Mouse (Mus musculus) adrenal gland, postnatal 25 days (tissue): Measurements from ENCODE around the gene Ipo13. TPM values are rescaled to one million over a fixed set of nuclear protein-coding genes. Genes with fewer than 3 reads are reported as not detected.
A peak's percentile ranks its signal among the peaks of the same experiment; 100 is the strongest.

Experiments used
- DNase-seq: peaks from one replicate; pipeline ENCODE4 v3.0.0; 2021; ENCODE audit warnings: mixed read lengths
- total RNA-seq: library from RNA; stranded (reverse); gene quantifications from 2 replicates; pipeline ENCODE4 v1.2.3, GENCODE M21; 2021

Ipo13 gene
- total RNA-seq, 1 experiment from 2014 or later, result 41.5 TPM

DNA sequence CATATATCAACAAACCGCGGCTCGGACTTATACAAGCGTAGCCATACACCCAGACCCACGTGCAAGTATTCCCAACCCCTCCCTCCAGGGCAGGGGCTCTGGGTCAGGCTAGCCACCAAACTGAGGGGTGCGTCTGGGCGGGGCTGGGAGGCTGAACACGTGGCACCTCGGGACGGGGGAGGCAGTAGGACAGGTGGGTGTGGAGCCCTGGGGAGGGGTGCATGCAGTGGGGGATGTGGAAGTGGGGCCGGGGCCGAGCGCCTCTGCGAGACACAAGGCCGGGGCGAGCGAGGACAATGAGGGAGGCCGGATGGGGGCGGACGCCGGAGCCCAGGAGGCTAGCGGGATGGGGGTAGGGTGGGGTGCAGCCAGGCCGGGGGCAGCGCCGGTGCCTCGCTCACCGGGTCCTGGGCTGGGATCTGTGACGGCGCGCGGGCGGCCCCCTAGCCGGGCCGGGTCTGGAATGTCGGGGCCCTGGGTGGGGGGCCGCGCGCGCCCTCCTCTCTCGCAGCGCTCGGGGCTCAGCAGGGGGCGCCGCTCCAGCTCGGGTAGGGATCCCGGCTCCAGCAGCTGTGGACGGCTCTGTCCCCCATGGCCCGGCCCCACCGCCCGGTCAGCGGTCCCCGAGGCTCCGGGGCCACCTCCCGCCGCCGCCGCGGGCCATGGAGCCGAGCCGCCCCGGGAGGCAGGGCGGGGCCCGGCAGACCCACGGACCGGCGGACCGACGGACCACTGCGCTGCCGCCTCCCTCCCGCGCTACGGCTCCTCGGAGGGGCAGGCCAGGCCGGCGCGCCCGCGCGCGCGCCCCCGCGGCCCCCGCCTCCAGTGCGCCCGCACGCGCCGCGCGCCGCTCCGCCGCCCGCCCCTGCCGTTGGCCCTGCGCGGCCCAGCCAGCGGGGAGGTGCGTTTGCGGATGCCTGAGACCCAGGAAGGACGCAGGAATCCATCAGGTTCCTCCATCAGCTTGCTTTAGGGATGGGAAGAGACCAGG is 31.8 kb downstream of the Ipo13 start, which contains the start of gene B4galt2:
TSS of gene B4galt2 (minus strand) at position 787 of the 991 bp plus-strand sequence.
- peak; percentile 70 for DNase-seq

- no peak for DNase-seq
Observed at GRCm38 (mm10) chr4:117878703-117879102, 36.1 kb downstream of the Ipo13 start.

GRCm38 (mm10) chr4:117878301-117878700 is 36.5 kb downstream of the Ipo13 start:
- DNase-seq, result no peak

- DNase-seq, result no peak
Observed at GRCm38 (mm10) chr4:117873615-117874014, 41.2 kb downstream of the Ipo13 start.

DNA sequence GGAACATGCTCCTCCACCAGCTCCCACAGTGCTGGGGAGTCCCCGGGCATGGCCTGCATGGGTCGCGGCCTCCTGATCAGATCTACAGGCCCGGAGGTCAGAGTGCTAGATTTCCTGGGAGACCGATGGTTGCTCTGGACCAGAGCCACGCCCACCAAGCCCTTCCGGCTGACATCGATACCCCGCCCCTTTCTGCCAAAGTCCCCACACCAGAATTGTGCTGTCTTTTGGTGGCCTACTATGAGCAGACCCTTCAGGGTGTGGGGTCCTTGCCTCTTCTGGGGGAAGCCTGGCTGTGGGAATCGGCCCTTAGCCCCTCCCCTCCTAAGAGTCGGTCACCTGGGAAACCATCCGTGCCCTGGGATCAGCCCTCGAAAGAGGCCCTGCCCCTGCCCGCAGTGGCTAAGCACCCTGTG is 42.3 kb downstream of the Ipo13 start, which contains the start of gene Ccdc24:
TSS of gene Ccdc24 (minus strand) at position 87 of the 416 bp plus-strand sequence.
- DNase-seq, result peak; percentile 18

- no peak for DNase-seq
Observed at GRCm38 (mm10) chr4:117871787-117872186, 43.0 kb downstream of the Ipo13 start.

DNA sequence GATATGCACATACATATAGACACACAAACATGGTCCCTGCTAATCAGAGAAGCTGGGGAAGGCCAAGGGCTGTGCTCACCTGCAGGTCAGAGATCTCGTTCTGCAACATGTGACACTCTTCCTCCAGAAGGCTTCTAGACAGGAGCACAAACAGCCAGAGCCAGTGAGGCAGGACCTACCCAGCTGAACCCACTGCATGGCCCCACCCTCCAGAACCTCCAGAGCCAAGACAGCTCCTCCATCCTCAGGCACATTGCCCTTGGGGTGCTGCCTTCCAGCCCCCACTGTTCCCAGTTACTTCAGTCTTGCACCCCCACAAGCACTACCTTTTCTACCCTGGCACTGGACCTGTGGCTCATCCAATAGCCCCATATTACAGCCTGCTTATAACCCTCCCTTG is 44.4 kb downstream of the Ipo13 start:
- DNase-seq, result no peak

GRCm38 (mm10) chr4:117869317-117869716 is 45.5 kb downstream of the Ipo13 start:
- no peak for DNase-seq

DNA sequence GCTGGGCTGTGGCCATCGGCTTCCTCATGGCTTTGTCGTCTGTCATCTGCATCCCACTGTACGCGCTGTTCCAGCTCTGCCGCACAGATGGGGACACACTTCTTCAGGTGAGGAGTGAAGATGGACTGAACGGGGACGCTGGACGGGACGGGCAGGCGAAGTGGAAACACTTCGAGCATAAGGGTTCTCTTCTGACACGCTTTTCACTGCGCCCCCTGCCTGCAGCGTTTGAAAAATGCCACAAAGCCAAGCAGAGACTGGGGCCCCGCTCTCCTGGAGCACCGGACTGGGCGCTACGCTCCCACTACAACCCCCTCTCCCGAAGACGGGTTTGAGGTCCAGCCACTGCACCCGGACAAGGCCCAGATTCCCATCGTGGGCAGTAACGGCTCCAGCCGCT is 47.0 kb downstream of the Ipo13 start:
- DNase-seq, result peak; percentile 68

DNA sequence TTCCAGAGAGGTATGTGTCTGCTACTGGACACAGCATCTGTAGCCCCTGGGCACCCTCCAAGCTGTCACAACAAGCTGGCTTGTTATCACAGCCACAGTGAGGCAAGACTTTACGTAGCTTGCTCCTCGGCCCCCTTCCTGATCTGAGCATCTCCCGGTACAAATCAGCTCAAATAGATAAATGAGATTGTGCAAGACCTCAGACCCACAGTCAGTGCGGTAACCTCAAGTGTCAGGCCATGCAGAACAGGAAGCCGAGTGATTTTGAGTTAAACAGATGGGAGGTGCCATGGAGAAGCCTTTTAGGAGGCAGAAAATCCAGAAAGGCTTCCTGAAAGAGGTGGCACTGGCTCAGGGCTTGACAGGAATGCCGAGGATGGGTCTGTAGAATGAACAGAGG is 47.8 kb downstream of the Ipo13 start:
- no peak for DNase-seq

DNA sequence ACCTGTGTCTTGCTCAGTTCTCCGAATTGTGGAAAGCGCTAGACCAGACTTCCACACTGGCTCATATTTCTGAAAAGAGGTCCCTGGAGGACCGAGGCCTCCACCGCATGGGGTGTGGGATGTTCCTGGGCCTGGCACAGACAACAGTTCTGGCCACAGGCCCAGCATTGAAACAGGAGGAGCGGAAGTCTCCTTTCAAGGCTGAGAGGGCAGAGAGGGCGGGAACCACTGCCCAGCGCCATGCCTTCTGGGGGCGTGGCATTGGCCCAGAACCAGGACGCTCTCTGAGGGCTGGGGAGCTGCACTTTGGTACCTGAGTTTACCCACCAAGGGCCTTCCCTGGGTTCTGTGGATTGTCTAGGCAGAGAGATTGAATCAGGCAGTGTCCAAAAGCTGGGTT is 48.7 kb downstream of the Ipo13 start:
- peak; percentile 90 for DNase-seq

GRCm38 (mm10) chr4:117862823-117863222 is 52.0 kb downstream of the Ipo13 start:
- DNase-seq, result peak; percentile 50

DNA sequence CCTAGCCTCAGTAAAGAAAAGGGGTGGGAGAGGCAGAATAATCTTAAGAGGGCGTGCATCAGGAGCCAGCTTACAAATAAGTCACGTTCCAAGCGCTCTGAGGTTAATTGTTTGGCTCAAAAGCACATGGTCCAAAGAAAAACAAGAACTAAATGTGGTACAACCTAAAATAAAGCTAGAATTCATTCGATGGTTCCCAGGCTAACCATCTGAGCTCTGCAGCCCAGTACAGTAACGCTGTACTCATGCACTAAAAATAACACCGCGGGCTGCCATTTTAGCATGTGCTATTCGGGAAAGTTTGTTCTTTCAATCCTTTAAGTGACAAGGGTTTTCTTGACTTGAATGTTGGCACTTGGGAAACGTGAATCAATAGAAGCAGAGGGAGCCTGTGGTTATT is 54.2 kb downstream of the Ipo13 start:
- DNase-seq, result no peak

DNA sequence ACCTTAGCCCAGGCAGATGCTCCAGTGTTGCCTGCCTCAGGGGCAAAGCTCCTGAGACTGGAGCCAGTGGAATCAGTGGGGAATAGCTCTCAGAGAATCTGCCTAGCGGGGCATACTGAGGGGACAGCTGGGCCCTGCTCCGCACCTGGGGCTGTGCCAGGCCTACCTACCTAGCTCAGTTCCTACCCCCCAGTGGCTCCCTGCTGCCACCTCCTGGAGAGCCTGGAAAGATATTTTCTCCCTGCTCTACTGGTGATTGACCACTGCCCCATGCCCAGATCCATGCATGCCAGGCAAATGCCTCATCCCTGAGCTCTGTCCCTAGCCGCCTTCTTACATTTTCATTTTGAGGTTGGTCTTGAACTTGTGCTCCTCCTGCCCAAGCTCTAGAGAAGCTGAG is 56.0 kb downstream of the Ipo13 start:
- DNase-seq, result peak; percentile 79

DNA sequence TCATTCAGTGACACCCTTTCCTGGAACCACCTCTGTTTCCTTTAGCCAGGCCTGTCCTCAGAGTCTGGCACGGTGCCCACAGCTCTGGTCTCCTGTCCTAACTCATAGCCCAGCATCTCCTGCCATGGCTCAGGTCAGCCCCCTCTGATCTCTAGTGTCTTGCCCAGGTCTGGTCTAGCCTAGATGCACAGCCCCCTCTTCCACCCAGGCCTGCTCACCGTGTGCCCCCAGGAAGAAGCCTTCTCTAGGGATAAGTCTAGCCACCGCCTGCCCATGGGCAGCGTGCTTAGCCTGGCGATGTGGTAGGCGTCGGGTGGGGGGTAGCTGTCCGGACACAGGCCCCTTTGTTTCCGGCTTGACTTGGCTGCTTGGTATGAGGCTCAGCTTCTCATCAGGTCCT is 59.7 kb downstream of the Ipo13 start:
- DNase-seq, result peak; percentile 34

- DNase-seq, result no peak
Observed at GRCm38 (mm10) chr4:117852152-117852868, 62.5 kb downstream of the Ipo13 start.

GRCm38 (mm10) chr4:117850871-117851270 is 63.9 kb downstream of the Ipo13 start:
- DNase-seq, result no peak

DNA sequence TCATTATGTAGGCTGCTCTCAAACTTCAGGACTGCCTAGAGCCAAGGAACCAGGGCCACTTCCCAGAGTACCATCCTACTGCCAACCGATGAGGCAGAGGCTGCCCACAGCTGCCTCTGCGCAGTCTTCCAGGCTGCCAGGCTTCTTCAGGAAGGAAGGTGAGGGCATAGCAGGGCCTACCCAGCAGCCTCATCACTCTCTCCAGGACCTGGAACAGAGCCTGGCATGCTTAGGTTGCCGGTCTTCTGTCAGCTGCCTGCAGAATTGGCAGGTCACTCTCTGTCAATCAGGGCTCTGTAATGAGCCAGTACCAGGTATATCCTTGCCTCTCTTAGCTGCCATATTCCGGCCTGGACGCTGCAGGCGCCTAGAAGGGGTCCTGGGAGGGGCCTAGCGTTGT is 64.6 kb downstream of the Ipo13 start:
- no peak for DNase-seq

DNA sequence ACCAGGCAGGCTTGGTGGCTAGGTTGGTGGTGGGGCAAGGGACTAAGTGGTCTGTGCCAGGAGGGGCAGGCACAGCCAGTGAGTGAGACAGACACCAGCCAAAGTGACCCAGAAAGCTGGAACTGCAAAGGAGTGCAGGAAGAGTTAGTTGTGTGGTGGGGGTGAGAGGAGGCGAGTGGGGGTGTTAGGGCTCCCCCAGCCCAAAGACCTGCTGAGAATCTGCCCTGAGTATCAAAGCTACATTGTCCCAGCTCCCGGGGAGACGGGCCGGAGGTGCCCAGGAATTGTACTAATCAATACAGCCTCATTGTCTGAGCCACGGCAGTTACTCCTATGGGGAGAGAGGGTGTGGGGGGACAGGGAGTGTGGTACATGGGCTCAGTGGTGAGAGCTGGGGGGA is 65.3 kb downstream of the Ipo13 start:
- DNase-seq, result no peak

- no peak for DNase-seq
Observed at GRCm38 (mm10) chr4:117849063-117849462, 65.7 kb downstream of the Ipo13 start.

GRCm38 (mm10) chr4:117847011-117847410 is 67.8 kb downstream of the Ipo13 start:
- no peak for DNase-seq

DNA sequence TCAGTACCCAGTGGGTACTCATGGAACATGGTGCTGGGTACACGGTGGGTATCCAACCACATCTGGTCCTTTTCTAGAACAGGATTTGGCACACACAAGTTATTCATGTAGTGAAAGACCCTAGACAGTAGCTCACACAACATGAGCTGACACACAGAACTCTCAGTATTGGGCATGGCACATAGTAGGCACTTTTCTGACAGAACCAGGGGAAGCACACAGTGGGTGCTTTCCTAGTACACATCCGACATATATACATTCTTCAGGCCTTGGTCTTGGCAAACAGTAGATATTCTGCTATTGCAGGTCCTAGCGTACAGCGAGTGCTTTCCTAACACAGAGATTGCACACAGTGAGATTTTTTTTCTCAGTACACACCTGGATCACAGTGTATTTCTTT is 68.5 kb downstream of the Ipo13 start:
- no peak for DNase-seq

GRCm38 (mm10) chr4:117845316-117845715 is 69.5 kb downstream of the Ipo13 start:
- no peak for DNase-seq
